Mouse (Mus musculus) forebrain, embryonic 14.5 days (tissue): ENCODE measurements at regions not wholly inside any gene's neighbourhood (a gene's known extent, or its start where the extent isn't known, plus 50 kb on each side); places are given as distances from the start of the nearest gene placed in this dataset.
A peak's percentile ranks its signal among the peaks of the same experiment; 100 is the strongest.

ENCODE experiments used
- ATAC-seq: fragments of 200-750 bp; cut with Nextera tagmentation; 2 replicates; pipeline ENCODE4 v1.8.0; 2017; ENCODE audit warnings: mild to moderate bottlenecking, moderate library complexity
- DNase-seq: peaks from one replicate; pipeline ENCODE4 v3.0.0-alpha.2; 2015; ENCODE audit warnings: low spot score
- H3K27ac ChIP-seq: fragments of 300-500 bp; sonication (generic); 2 replicates; pipeline ENCODE4 v1.5.1; 2014; ENCODE audit warnings: low read depth, mild to moderate bottlenecking, control low read depth, low read length, moderate library complexity
- H3K27me3 ChIP-seq: fragments of 300-500 bp; sonication (generic); replicated peaks from 2 replicates; pipeline ENCODE4 v1.6.1; 2014; ENCODE audit warnings: low read length, control low read depth, mixed read lengths; ENCODE audit not compliant: control insufficient read depth, insufficient read depth
- H3K36me3 ChIP-seq: fragments of 300-500 bp; sonication (generic); 2 replicates; pipeline ENCODE4 v1.6.1; 2014; ENCODE audit warnings: low read length, control low read depth; ENCODE audit not compliant: control insufficient read depth, insufficient read depth
- H3K4me1 ChIP-seq: fragments of 300-500 bp; sonication (generic); 2 replicates; pipeline ENCODE4 v1.6.1; 2014; ENCODE audit warnings: antibody characterized with exemption, low read length, control low read depth; ENCODE audit not compliant: control insufficient read depth, insufficient read depth
- H3K4me2 ChIP-seq: fragments of 300-500 bp; sonication (generic); 2 replicates; pipeline ENCODE4 v1.6.1; 2014; ENCODE audit warnings: mild to moderate bottlenecking, control low read depth, low read length
- H3K4me3 ChIP-seq: fragments of 300-500 bp; sonication (generic); 2 replicates; pipeline ENCODE4 v1.5.1; 2014; ENCODE audit warnings: low read depth, low read length, control low read depth
- H3K9ac ChIP-seq: fragments of 300-500 bp; sonication (generic); 2 replicates; pipeline ENCODE4 v1.6.1; 2014; ENCODE audit warnings: mild to moderate bottlenecking, low read length, control low read depth, moderate library complexity
- H3K9me3 ChIP-seq: fragments of 300-500 bp; sonication (generic); replicated peaks from 2 replicates; pipeline ENCODE4 v1.6.1; 2016; ENCODE audit warnings: low read length, control low read depth, mixed read lengths; ENCODE audit not compliant: control insufficient read depth
- WGBS: fragments of 180-500 bp; shearing (Covaris S2); extraction: QIAGEN DNeasy Blood & Tissue Kit; methylation state at CpG from one replicate; pipeline ENCODE4 v1.1.7; 2014; 5-methylcytosine and 5-hydroxymethylcytosine counted together

DNA sequence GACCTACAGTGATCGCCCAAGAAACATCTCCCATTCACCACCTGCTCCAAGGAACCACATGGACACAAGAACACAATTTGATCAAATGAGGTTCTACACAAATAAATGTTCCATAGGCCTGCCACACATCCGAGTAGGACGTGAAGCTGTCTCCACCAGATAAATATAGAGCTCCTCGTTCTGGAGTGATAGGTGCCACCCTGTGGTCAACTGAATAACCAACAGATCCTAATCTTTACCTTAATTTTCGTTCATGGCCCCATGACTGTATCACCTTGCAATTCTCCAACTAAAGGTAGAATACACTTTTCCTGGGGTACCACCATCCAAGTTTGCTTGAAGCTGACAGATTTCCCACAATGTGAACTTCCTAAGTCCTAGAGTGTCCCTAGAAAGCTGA is 257.4 kb downstream of the Map2k4 start:
- no peaks in the 10 kb centered on the region for H3K4me1 ChIP-seq
- H3K27ac ChIP-seq, result no peak overlapping the region
- no peak overlapping the region for H3K9ac ChIP-seq
- no peaks in the 10 kb centered on the region for H3K27me3 ChIP-seq
- ATAC-seq, result no peak
- H3K9me3 ChIP-seq, result no peaks in the 10 kb centered on the region
- no peak overlapping the region for H3K4me3 ChIP-seq
- H3K4me2 ChIP-seq, result no peak overlapping the region
- 87% methylated on average over 5 of the region's 5 CpGs for WGBS
- DNase-seq, result no peak
- H3K36me3 ChIP-seq, result no peaks in the 10 kb centered on the region

DNA sequence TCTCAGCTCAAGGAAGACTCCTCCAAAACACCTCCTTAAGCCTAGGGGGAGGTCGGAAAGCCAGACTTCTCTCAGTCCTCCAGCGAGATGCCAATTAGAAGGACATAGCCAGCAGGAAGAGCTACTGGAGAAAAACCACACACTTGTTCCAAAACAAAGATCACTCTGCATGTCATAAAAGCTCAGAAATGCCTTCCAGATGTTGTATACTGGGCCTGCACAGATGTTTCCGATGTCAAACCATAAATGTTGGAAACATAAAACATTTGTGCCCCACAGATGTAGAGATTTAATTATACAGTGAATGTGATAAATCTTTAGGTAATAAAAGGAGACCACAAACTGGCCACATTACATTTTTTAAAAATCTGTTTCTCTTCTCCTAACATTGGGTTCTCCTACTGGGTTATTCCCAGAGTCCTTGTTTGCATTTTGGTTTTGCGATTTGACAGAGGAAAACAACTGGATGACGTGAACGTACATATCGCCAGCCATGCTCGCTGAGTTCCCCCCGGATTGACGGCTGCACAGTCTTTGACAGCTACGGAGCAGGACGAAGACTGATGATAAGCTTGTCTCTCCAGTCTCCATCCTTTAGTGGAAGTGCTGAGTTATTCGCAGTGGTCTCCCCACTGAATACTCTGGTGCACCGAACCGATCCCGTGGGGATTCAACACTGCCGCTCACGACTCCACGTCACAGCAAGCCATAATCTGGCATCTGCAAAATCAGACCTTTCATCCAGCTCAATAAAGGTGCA is 235.5 kb upstream of the Myocd start:
- 93% methylated on average over 19 of the region's 19 CpGs for WGBS
- H3K9ac ChIP-seq, result no peak overlapping the region
- no peaks in the 10 kb centered on the region for H3K27me3 ChIP-seq
- no peaks in the 10 kb centered on the region for H3K4me1 ChIP-seq
- DNase-seq (no peak), ATAC-seq (no peak)
- no peaks in the 10 kb centered on the region for H3K9me3 ChIP-seq
- no peak overlapping the region for H3K4me2 ChIP-seq
- H3K4me3 ChIP-seq, result no peak overlapping the region
- H3K36me3 ChIP-seq, result no peaks in the 10 kb centered on the region
- H3K27ac ChIP-seq, result no peak overlapping the region

DNA sequence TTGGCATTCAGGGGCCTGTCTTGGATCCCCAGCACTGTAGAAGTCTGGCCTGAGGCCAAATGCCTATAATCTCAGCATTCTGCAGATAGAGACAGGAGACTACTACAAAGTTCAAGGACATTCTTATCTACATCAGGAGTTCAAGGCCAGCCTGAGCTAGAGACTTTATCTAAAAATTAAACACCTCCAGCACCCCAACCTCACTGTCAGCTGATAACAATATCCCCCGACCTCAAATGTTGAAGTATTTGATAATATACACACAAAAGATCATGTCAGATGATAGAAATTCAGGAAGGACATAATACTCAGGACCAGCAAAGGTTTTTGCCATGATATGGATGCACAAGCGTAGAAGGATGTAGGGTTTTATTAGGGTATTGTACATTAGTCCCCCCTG is 228.2 kb upstream of the Myocd start:
- no peak for ATAC-seq
- Histone ChIP-seq H3K27ac (no peak overlapping the region), H3K4me3 (no peak overlapping the region), H3K4me1 (no peaks in the 10 kb centered on the region), H3K4me2 (no peak overlapping the region), H3K27me3 (no peaks in the 10 kb centered on the region), H3K9ac (no peak overlapping the region), H3K9me3 (no peaks in the 10 kb centered on the region), H3K36me3 (no peaks in the 10 kb centered on the region)
- 83% methylated on average over 2 of the region's 2 CpGs for WGBS
- DNase-seq, result no peak

DNA sequence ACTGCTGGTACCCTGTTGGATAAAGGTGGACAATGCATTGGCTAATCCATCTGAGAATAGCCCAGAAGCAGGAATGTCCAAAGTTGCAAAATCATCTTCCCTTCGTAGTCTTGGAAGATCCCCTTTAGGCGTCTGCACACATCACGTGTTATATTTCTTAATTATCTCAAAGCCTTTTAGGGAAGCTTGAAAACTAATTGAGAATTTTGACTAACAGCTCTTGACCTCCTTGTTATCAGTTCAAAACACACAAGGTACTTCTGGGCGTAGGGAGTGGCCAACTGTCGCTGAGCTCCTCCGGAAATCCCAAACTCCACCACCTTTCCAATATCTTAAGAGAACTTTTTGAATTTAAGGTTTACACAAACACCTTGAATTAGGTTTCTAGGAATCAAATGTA is 227.6 kb upstream of the Myocd start:
- Histone ChIP-seq H3K4me1 (no peaks in the 10 kb centered on the region), H3K36me3 (no peaks in the 10 kb centered on the region), H3K4me2 (no peak overlapping the region), H3K9me3 (no peaks in the 10 kb centered on the region), H3K27ac (no peak overlapping the region), H3K27me3 (no peaks in the 10 kb centered on the region), H3K4me3 (no peak overlapping the region), H3K9ac (no peak overlapping the region)
- WGBS, result 87% methylated on average over 6 of the region's 6 CpGs
- ATAC-seq (no peak), DNase-seq (no peak)

DNA sequence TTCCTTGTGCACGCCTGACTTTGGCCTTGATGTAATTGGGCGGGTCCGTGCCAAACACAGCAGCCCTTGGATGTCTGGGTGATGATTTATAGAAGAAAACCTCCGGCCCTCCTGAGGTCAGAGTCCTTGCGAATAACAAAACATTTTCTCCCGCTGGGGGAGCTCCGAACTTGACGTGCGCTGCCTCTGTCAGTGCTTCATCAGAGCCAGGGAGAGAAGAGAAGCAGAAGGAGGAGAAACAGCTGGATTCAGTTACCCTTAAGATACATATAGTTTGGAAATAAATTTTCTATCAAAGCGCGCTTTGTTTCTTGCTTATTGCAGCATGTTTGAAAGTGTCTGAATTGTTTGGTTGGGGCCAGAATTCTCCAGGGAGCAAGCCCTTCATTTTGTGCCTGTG is 225.2 kb upstream of the Myocd start:
- Histone ChIP-seq H3K9me3 (no peaks in the 10 kb centered on the region), H3K9ac (no peak overlapping the region), H3K4me3 (no peak overlapping the region), H3K4me2 (no peak overlapping the region), H3K27me3 (no peaks in the 10 kb centered on the region), H3K27ac (no peak overlapping the region), H3K4me1 (no peaks in the 10 kb centered on the region), H3K36me3 (no peaks in the 10 kb centered on the region)
- ATAC-seq, result no peak
- DNase-seq, result no peak
- 31% methylated on average over 11 of the region's 11 CpGs for WGBS

DNA sequence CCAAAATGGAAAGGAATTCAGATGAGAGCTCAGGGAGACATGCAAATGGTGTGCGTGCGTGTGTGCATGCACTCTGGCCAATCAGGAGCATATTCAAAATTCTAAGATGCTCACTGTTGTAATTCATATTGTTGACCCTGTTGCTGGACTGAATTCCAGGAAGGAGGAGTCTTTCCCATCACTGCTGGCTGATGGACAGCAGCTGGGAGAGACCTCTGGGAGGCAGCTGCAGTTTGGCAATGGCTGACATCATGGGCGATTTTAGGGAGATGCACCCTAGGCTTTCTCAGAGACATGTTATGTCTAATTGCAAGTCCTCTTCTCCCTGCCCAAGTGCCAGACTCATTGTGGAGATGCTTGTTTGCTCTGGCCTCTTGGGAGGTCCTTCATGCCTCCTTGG is 220.6 kb upstream of the Myocd start:
- no peak for ATAC-seq
- Histone ChIP-seq H3K27me3 (no peaks in the 10 kb centered on the region), H3K27ac (no peak overlapping the region), H3K4me1 (no peaks in the 10 kb centered on the region), H3K4me2 (no peak overlapping the region), H3K9me3 (no peaks in the 10 kb centered on the region), H3K9ac (no peak overlapping the region), H3K4me3 (no peak overlapping the region), H3K36me3 (no peaks in the 10 kb centered on the region)
- DNase-seq, result no peak
- WGBS, result 94% methylated on average over 3 of the region's 3 CpGs

DNA sequence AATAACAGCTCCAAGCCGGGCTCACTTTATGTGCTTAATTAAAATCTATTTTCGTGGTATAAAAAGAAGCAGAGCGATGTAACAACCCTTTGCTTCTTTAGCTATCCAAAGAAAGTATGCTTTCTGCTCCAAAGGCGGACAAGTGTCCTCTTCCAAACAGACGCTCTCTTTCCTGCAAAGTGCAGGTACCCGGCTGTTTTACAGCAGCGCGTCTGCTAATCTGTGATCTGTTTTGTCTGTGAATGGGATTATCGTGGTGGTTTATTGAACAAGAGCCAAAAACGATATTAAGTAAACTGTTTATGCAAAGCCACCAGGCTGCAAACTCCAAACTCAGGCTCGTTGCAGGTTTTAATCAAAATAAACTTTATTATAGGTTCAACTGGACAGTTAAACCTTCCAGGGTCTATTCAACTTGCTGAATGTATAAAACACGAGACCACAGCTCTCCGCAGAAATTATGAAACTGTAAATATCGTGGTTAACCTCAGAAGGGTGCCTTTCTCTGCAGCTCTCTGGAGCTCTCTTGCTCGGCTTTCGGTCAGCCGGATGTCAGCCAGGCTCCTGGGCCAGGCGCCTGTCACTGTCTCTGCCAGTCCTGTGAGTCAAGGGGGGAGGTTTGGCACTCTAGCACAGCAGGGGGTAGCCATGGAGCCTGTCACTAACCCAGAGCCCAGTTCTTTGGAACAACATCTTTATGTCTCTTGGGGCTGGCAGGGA is 206.2 kb upstream of the Myocd start:
- no peaks in the 10 kb centered on the region for H3K36me3 ChIP-seq
- H3K27ac ChIP-seq, result no peak overlapping the region
- peak; percentile 41 for DNase-seq
- H3K4me2 ChIP-seq, result no peak overlapping the region
- no peak overlapping the region for H3K4me3 ChIP-seq
- H3K4me1 ChIP-seq, result no peaks in the 10 kb centered on the region
- H3K9me3 ChIP-seq, result no peaks in the 10 kb centered on the region
- H3K9ac ChIP-seq, result no peak overlapping the region
- H3K27me3 ChIP-seq, result no peaks in the 10 kb centered on the region
- WGBS, result 63% methylated on average over 18 of the region's 18 CpGs
- no peak for ATAC-seq

DNA sequence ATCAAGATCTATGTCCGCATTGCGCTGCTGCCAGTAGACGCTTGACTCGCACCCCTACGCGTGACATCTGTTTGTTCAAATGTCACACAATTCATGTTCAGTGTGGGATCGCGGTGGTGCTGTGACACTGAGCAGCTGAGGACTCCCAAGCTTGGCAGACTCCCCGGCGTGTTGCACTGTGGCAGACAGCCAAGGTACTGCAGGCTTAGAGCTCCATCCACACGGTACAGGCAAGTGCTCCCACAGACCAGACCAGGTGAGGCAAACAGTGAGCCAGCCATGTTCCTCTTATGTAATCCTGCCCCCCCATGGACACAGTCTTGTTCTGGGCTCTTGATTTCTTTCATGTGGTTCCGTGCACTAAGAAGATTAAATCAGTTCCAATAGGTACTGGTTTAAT is 205.5 kb upstream of the Myocd start:
- DNase-seq, result peak; percentile 84

More for the DNA sequence above, 205.5 kb upstream of the Myocd start:
- WGBS, result 64% methylated on average over 12 of the region's 12 CpGs
- Histone ChIP-seq H3K9ac (no peak overlapping the region), H3K4me2 (no peak overlapping the region), H3K4me1 (no peaks in the 10 kb centered on the region), H3K36me3 (no peaks in the 10 kb centered on the region), H3K9me3 (no peaks in the 10 kb centered on the region), H3K27me3 (no peaks in the 10 kb centered on the region), H3K27ac (no peak overlapping the region), H3K4me3 (no peak overlapping the region)
- peak; percentile 87; the same call in 1 of the 2 replicates for ATAC-seq
